Mouse (Mus musculus): ENCODE results near the gene Cabp1. TPM values are rescaled to one million over a fixed set of nuclear protein-coding genes. Genes with fewer than 3 reads are reported as not detected.
"Not testable (repeated sequence)": the region's sequence is repeated elsewhere in the genome, so short reads cannot be mapped to it uniquely, and the experiment has no call there.

Cabp1 gene
- polyA plus RNA-seq, 1 experiment from 2014 or later: 13.0 TPM

GRCm38 (mm10) chr5:115155831-115156230 is 38.4 kb downstream of the Cabp1 start:
- Histone ChIP-seq H3K27ac (no peak overlapping the region), H3K4me2 (peak overlapping the region; percentile 94), H3K9me3 (no peaks in the 10 kb centered on the region), H3K9ac (peak overlapping the region; percentile 64), H3K27me3 (no peaks in the 10 kb centered on the region), H3K4me3 (peak overlapping the region; percentile 95), H3K36me3 (peaks cover 4% of the 10 kb centered on the region), H3K4me1 (replicated peaks) (peaks cover 62% of the 10 kb centered on the region)
- WGBS: 45% methylated on average over 5 of the region's 5 CpGs
- no peak for ATAC-seq (ENCODE audit: low FRiP score)

DNA sequence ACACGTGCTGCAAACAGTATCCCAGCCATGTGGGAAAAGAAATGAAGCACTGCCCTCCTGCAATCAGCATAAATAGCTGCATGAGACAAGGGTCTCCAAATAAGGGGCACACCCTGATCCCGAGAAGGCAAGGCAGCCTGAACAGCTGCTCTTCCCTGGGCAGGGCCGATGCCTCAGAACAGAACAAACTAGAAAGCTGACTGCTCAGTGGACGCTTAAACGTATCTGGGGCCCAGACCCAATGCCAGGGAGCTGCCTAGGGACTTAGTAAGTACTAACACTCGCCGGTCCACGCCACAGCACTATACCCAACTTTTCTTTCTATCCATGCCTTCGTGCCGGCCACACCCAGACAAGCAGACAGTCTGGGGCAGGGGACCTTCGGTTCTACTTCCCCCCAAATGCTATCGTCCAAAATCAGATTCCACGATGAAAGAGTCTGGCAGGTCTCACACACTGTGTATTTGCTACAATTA is 39.0 kb downstream of the Cabp1 start:
- 0 out of 2 replicates have a peak overlapping the region, but pooled peaks have one; percentile 23 for H3K27ac ChIP-seq
- peak overlapping the region; percentile 94 for H3K4me2 ChIP-seq
- H3K36me3 ChIP-seq: peaks cover 11% of the 10 kb centered on the region
- no peak for ATAC-seq (ENCODE audit: low FRiP score)
- WGBS: 75% methylated on average over 13 of the region's 13 CpGs
- peak overlapping the region; percentile 64 for H3K9ac ChIP-seq
- H3K27me3 ChIP-seq: no peaks in the 10 kb centered on the region
- peaks cover 62% of the 10 kb centered on the region for H3K4me1 ChIP-seq (replicated peaks)
- peak overlapping the region; percentile 95 for H3K4me3 ChIP-seq
- H3K9me3 ChIP-seq: no peaks in the 10 kb centered on the region

DNA sequence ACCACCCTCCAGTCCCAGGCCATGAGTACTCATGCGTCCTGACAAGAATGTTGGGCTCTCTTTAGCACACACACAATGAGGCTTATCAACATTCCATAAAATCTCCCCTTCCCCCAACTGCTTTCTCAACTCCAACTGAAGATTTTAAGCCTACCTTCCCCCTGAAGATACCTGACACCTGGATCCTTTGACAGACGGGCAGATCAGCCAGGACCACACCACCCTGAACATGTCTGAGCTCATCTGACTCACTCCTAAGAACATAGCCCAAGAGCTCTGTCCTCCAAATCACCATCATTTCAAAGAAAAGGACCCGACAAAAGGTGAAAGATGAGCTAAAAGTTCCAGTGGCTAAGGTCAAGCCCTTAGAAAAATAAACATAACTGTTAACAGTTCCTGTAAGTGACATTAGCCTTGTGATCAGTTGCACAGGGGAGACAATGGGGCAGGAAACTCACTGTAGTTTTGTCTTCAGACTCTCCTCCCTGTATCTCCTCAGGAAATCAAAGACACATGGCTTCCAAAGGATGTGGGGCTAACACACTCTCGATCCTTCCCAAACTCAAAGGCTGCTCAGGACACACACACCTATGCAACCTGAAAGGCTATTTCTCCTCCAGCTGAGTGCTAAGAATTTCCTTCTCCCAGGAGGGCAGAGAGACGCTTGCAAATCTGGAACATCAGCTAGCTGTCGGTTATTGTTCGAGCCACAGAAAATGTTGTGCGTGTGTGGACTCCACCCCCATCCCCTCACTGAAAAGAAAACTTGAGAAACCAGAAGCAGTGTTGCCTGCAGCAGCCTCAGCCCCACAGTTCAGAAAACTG is 41.8 kb downstream of the Cabp1 start:
- 70% methylated on average over 8 of the region's 8 CpGs for WGBS
- H3K4me1 ChIP-seq (replicated peaks): peaks cover 51% of the 10 kb centered on the region
- H3K9me3 ChIP-seq: no peaks in the 10 kb centered on the region
- no peaks in the 10 kb centered on the region for H3K27me3 ChIP-seq
- no peak for ATAC-seq (ENCODE audit: low FRiP score)
- no peak overlapping the region for H3K4me3 ChIP-seq
- 0 out of 2 replicates have a peak overlapping the region, but pooled peaks have one; percentile 13 for H3K27ac ChIP-seq
- H3K36me3 ChIP-seq: peaks cover 38% of the 10 kb centered on the region
- H3K9ac ChIP-seq: peak overlapping the region; percentile 40; the same call in 1 of the 2 replicates
- no peak overlapping the region for H3K4me2 ChIP-seq

GRCm38 (mm10) chr5:115151457-115151856 is 42.7 kb downstream of the Cabp1 start:
- H3K27ac ChIP-seq: no peak overlapping the region
- no peaks in the 10 kb centered on the region for H3K9me3 ChIP-seq
- H3K9ac ChIP-seq: no peak overlapping the region
- ATAC-seq (ENCODE audit: low FRiP score): no peak
- no peak overlapping the region for H3K4me2 ChIP-seq
- peaks cover 46% of the 10 kb centered on the region for H3K36me3 ChIP-seq
- WGBS: 87% methylated on average over 13 of the region's 13 CpGs
- H3K27me3 ChIP-seq: no peaks in the 10 kb centered on the region
- H3K4me3 ChIP-seq: no peak overlapping the region
- H3K4me1 ChIP-seq (replicated peaks): peaks cover 42% of the 10 kb centered on the region

DNA sequence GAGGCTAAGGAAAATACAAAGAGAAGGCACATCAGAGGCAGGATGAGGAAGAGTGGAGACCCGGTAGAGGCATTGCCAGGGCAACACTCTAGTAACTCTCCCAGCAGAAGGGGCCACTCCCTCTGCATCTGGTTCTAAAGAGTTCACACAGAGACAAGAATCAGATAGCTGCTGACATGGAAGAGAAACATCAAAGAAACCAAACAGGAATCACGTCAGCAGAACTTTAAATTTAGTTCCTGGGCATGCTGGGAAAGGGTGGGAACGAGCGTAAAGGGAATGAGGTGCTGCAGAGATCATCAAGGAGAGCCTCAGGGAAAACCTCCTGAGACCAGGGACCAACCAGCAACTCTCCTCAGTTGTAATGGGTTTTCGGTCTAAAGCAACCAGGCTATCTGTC is 43.2 kb downstream of the Cabp1 start:
- no peaks in the 10 kb centered on the region for H3K27me3 ChIP-seq
- WGBS: 86% methylated on average over 5 of the region's 5 CpGs
- H3K4me1 ChIP-seq (replicated peaks): peaks cover 38% of the 10 kb centered on the region
- H3K27ac ChIP-seq: no peak overlapping the region
- H3K4me2 ChIP-seq: no peak overlapping the region
- no peak overlapping the region for H3K9ac ChIP-seq
- no peak overlapping the region for H3K4me3 ChIP-seq
- H3K9me3 ChIP-seq: no peaks in the 10 kb centered on the region
- H3K36me3 ChIP-seq: peaks cover 51% of the 10 kb centered on the region
- no peak for ATAC-seq (ENCODE audit: low FRiP score)

DNA sequence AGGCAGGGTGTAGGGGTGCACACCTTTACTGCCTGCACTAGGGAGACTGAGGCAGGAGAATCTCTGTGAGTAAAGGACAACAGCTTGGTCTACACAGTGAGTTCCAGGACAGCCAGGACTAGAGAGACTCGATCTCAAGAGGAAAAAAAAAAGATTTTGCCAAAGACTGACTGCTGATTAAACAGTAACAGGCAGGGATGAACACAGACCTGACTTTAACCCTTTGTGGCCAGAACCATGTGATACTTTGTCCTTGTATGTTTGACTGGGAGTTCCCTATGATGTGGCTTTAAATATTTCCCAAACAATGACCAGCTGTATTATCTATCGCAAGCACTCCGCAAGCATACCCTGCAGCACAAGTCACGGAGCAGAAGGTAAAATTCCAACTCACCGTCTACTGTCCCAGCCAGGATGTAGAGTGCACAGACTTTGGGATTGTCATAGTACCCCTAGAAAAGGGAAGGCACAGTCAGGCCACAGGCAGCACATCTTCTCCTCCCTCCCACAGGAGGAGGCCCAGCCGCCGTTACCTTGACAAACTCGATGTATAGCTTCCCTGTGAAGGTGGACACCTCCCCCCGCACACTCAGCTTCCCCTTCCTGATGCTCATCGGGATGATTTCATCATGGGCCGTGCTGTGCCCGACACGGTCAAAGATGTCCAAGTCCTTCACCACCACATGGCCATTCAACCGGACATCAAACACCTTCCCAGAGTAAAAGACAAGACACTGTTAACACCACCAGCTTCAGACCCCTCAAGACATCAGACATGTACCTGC is 44.3 kb downstream of the Cabp1 start:
- H3K36me3 ChIP-seq: peaks cover 62% of the 10 kb centered on the region

GRCm38 (mm10) chr5:115148872-115149271 is 45.3 kb downstream of the Cabp1 start:
- Histone ChIP-seq H3K4me1 (replicated peaks) (peaks cover 16% of the 10 kb centered on the region), H3K36me3 (peaks cover 72% of the 10 kb centered on the region)
- not testable (repeated sequence) for H3K27ac ChIP-seq; H3K4me3 ChIP-seq; ATAC-seq (ENCODE audit: low FRiP score); H3K27me3 ChIP-seq; H3K9ac ChIP-seq; H3K4me2 ChIP-seq; H3K9me3 ChIP-seq
- no CpG with 5 or more reads among the region's 1 CpGs for WGBS

More for the DNA sequence above, 44.3 kb downstream of the Cabp1 start:
- Histone ChIP-seq H3K4me1 (replicated peaks) (peaks cover 26% of the 10 kb centered on the region), H3K9ac (no peak overlapping the region), H3K27me3 (no peaks in the 10 kb centered on the region), H3K9me3 (no peaks in the 10 kb centered on the region), H3K27ac (no peak overlapping the region), H3K4me2 (no peak overlapping the region), H3K4me3 (no peak overlapping the region)
- 95% methylated on average over 14 of the region's 14 CpGs for WGBS
- ATAC-seq (ENCODE audit: low FRiP score): no peak

GRCm38 (mm10) chr5:115148378-115148777 is 45.8 kb downstream of the Cabp1 start:
- ATAC-seq (ENCODE audit: low FRiP score): no peak
- H3K4me2 ChIP-seq: no peak overlapping the region
- no peaks in the 10 kb centered on the region for H3K9me3 ChIP-seq
- WGBS: 96% methylated on average over 8 of the region's 8 CpGs
- no peak overlapping the region for H3K9ac ChIP-seq
- no peak overlapping the region for H3K27ac ChIP-seq
- peaks cover 12% of the 10 kb centered on the region for H3K4me1 ChIP-seq (replicated peaks)
- H3K36me3 ChIP-seq: peaks cover 74% of the 10 kb centered on the region
- H3K27me3 ChIP-seq: no peaks in the 10 kb centered on the region
- H3K4me3 ChIP-seq: no peak overlapping the region

- Histone ChIP-seq H3K9me3 (no peaks in the 10 kb centered on the region), H3K36me3 (peaks cover 74% of the 10 kb centered on the region), H3K4me1 (replicated peaks) (0 out of 2 replicates have a peak, but pooled peaks cover 3% of the 10 kb centered on the region), H3K9ac (no peak overlapping the region), H3K4me2 (no peak overlapping the region), H3K4me3 (no peak overlapping the region), H3K27ac (no peak overlapping the region), H3K27me3 (no peaks in the 10 kb centered on the region)
- no peak for ATAC-seq (ENCODE audit: low FRiP score)
- 98% methylated on average over 3 of the region's 3 CpGs for WGBS
Observed at GRCm38 (mm10) chr5:115147388-115147787, 46.8 kb downstream of the Cabp1 start.

DNA sequence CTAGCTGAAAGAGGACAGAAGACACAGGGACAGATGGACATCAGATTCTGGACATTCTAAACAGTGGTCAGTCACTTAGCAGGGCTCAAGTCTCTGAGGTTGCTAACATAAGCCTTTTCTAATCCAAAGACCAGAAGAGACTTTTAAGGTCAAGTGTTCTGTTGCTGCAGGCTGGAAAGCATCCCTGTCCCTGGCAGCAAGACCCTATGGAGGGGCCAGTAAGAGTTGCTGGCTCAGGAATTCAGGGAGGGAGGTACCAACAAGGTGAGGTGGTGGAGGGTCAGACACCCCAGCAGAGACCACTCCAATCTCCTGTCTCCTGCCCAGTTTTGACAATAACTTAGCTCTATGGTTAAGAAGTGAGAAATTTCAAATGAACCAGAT is 47.4 kb downstream of the Cabp1 start:
- H3K36me3 ChIP-seq: peaks cover 74% of the 10 kb centered on the region

GRCm38 (mm10) chr5:115145976-115146746 is 48.0 kb downstream of the Cabp1 start:
- WGBS: 89% methylated on average over 6 of the region's 6 CpGs
- H3K4me1 ChIP-seq (replicated peaks): no peaks in the 10 kb centered on the region
- H3K4me2 ChIP-seq: no peak overlapping the region
- ATAC-seq (ENCODE audit: low FRiP score): no peak
- no peak overlapping the region for H3K9ac ChIP-seq
- no peaks in the 10 kb centered on the region for H3K9me3 ChIP-seq
- H3K4me3 ChIP-seq: no peak overlapping the region
- no peak overlapping the region for H3K27ac ChIP-seq
- H3K27me3 ChIP-seq: no peaks in the 10 kb centered on the region
- H3K36me3 ChIP-seq: peaks cover 73% of the 10 kb centered on the region

More for the DNA sequence above, 47.4 kb downstream of the Cabp1 start:
- H3K27me3 ChIP-seq: no peaks in the 10 kb centered on the region
- no peak overlapping the region for H3K27ac ChIP-seq
- H3K9me3 ChIP-seq: no peaks in the 10 kb centered on the region
- H3K4me2 ChIP-seq: no peak overlapping the region
- no peaks in the 10 kb centered on the region for H3K4me1 ChIP-seq (replicated peaks)
- H3K9ac ChIP-seq: no peak overlapping the region
- H3K4me3 ChIP-seq: no peak overlapping the region
- ATAC-seq (ENCODE audit: low FRiP score): no peak
